Mouse (Mus musculus) subcutaneous adipose tissue, adult 2 months (tissue): ENCODE data around the gene Zc3hc1. TPM values are rescaled to one million over a fixed set of nuclear protein-coding genes. Genes with fewer than 3 reads are reported as not detected.

Source experiments
- polyA plus RNA-seq: library from polyadenylated mRNA; depleted of rRNA; stranded (reverse); fragments of >200 nt; gene quantifications from 2 replicates; pipeline ENCODE4 v1.2.3, GENCODE M21; 2012; ENCODE audit warnings: low replicate concordance; rRNA removed

Gene Zc3hc1
- polyA plus RNA-seq = 18.3 and 19.8 TPM in 2 replicates

GRCm38 (mm10) chr6:30390714-30391697 lies at the start of gene Zc3hc1:
Zc3hc1 (minus strand) TSS chr6:30391028.

GRCm38 (mm10) chr6:30401308-30402015 lies 10.6 kb upstream of the Zc3hc1 start, which contains the start of gene Klhdc10:
Klhdc10 (plus strand) TSS chr6:30401868.

Other genes starting within 250 kb of the Zc3hc1 start
- gene Ube2h, start 86.5 kb downstream of the Zc3hc1 start, polyA plus RNA-seq = 57.1 and 58.8 TPM in 2 replicates
- gene Klhdc10, start 10.8 kb upstream of the Zc3hc1 start, polyA plus RNA-seq = 27.5 and 35.3 TPM in 2 replicates
- gene Tmem209, start 118.8 kb upstream of the Zc3hc1 start, polyA plus RNA-seq = 42.5 and 60.0 TPM in 2 replicates
- not detected in 2 replicates for gene Ssmem1, start 118.8 kb upstream of the Zc3hc1 start, polyA plus RNA-seq
- gene Cpa2, start 150.6 kb upstream of the Zc3hc1 start, polyA plus RNA-seq = 0.19 and 2.8 TPM in 2 replicates
- gene Cpa4, start 177.3 kb upstream of the Zc3hc1 start, polyA plus RNA-seq = not detected in 2 replicates
- 0.34 TPM in 1 of 2 replicates, not detected in the other for gene Cpa5, start 220.0 kb upstream of the Zc3hc1 start, polyA plus RNA-seq
- gene Cpa1, start 248.2 kb upstream of the Zc3hc1 start, polyA plus RNA-seq = 0.22 and 0.23 TPM in 2 replicates